Mouse (Mus musculus): Measurements from ENCODE around the gene Cdc42se2. TPM values are rescaled to one million over a fixed set of nuclear protein-coding genes. Genes with fewer than 3 reads are reported as not detected.

Cdc42se2 gene
- polyA plus RNA-seq, 1 experiment from 2014 or later = 141 TPM

- Histone ChIP-seq H3K36me3 (peaks cover 37% of the 10 kb centered on the region), H3K4me3 (no peak overlapping the region), H3K27ac (replicated peaks) (no peak overlapping the region), H3K4me2 (no peak overlapping the region), H3K4me1 (replicated peaks) (no peaks in the 10 kb centered on the region), H3K9ac (no peak overlapping the region), H3K9me3 (no peaks in the 10 kb centered on the region), H3K27me3 (no peaks in the 10 kb centered on the region)
- WGBS = 69% methylated on average over 4 of the region's 4 CpGs
- no peak for ATAC-seq (ENCODE audit: low FRiP score, low read depth)
Measured at GRCm38 (mm10) chr11:54695951-54696350, 91.5 kb downstream of the Cdc42se2 start.

- no peak overlapping the region for H3K4me3 ChIP-seq
- peaks cover 45% of the 10 kb centered on the region for H3K36me3 ChIP-seq
- no peaks in the 10 kb centered on the region for H3K27me3 ChIP-seq
- H3K9ac ChIP-seq = no peak overlapping the region
- H3K27ac ChIP-seq (replicated peaks) = no peak overlapping the region
- 87% methylated on average over 8 of the region's 8 CpGs for WGBS
- no peaks in the 10 kb centered on the region for H3K9me3 ChIP-seq
- no peaks in the 10 kb centered on the region for H3K4me1 ChIP-seq (replicated peaks)
- H3K4me2 ChIP-seq = no peak overlapping the region
- no peak for ATAC-seq (ENCODE audit: low FRiP score, low read depth)
Measured at GRCm38 (mm10) chr11:54694291-54694690, 93.2 kb downstream of the Cdc42se2 start.

GRCm38 (mm10) chr11:54693696-54694095 is 93.8 kb downstream of the Cdc42se2 start:
- Histone ChIP-seq H3K9me3 (no peaks in the 10 kb centered on the region), H3K9ac (no peak overlapping the region), H3K27ac (replicated peaks) (no peak overlapping the region), H3K27me3 (no peaks in the 10 kb centered on the region), H3K4me1 (replicated peaks) (no peaks in the 10 kb centered on the region), H3K4me3 (no peak overlapping the region), H3K4me2 (no peak overlapping the region), H3K36me3 (peaks cover 45% of the 10 kb centered on the region)
- no peak for ATAC-seq (ENCODE audit: low FRiP score, low read depth)
- 92% methylated on average over 6 of the region's 6 CpGs for WGBS

- H3K4me2 ChIP-seq = no peak overlapping the region
- no peak overlapping the region for H3K9ac ChIP-seq
- WGBS = 94% methylated on average over 4 of the region's 4 CpGs
- H3K27ac ChIP-seq (replicated peaks) = no peak overlapping the region
- H3K4me1 ChIP-seq (replicated peaks) = no peaks in the 10 kb centered on the region
- no peak for ATAC-seq (ENCODE audit: low FRiP score, low read depth)
- peaks cover 47% of the 10 kb centered on the region for H3K36me3 ChIP-seq
- H3K27me3 ChIP-seq = no peaks in the 10 kb centered on the region
- no peaks in the 10 kb centered on the region for H3K9me3 ChIP-seq
- no peak overlapping the region for H3K4me3 ChIP-seq
Measured at GRCm38 (mm10) chr11:54691179-54691578, 96.3 kb downstream of the Cdc42se2 start.

- H3K4me3 ChIP-seq = no peak overlapping the region
- H3K27ac ChIP-seq (replicated peaks) = no peak overlapping the region
- H3K9ac ChIP-seq = no peak overlapping the region
- H3K4me2 ChIP-seq = no peak overlapping the region
- H3K9me3 ChIP-seq = no peaks in the 10 kb centered on the region
- no peak for ATAC-seq (ENCODE audit: low FRiP score, low read depth)
- 86% methylated on average over 4 of the region's 4 CpGs for WGBS
- H3K36me3 ChIP-seq = peaks cover 45% of the 10 kb centered on the region
- H3K4me1 ChIP-seq (replicated peaks) = no peaks in the 10 kb centered on the region
- no peaks in the 10 kb centered on the region for H3K27me3 ChIP-seq
Measured at GRCm38 (mm10) chr11:54690171-54690570, 97.3 kb downstream of the Cdc42se2 start.

GRCm38 (mm10) chr11:54684831-54685230 is 102.6 kb downstream of the Cdc42se2 start:
- H3K9ac ChIP-seq = no peak overlapping the region
- no peak overlapping the region for H3K4me3 ChIP-seq
- no peaks in the 10 kb centered on the region for H3K4me1 ChIP-seq (replicated peaks)
- no peak overlapping the region for H3K27ac ChIP-seq (replicated peaks)
- no peak overlapping the region for H3K4me2 ChIP-seq
- WGBS = 85% methylated on average over 2 of the region's 2 CpGs
- H3K9me3 ChIP-seq = no peaks in the 10 kb centered on the region
- no peaks in the 10 kb centered on the region for H3K27me3 ChIP-seq
- H3K36me3 ChIP-seq = peaks cover 46% of the 10 kb centered on the region
- no peak for ATAC-seq (ENCODE audit: low FRiP score, low read depth)

GRCm38 (mm10) chr11:54679141-54679540 is 108.3 kb downstream of the Cdc42se2 start:
- Histone ChIP-seq H3K4me1 (replicated peaks) (no peaks in the 10 kb centered on the region), H3K27ac (replicated peaks) (no peak overlapping the region), H3K9me3 (no peaks in the 10 kb centered on the region), H3K36me3 (peaks cover 40% of the 10 kb centered on the region), H3K27me3 (no peaks in the 10 kb centered on the region), H3K4me3 (no peak overlapping the region), H3K4me2 (no peak overlapping the region), H3K9ac (no peak overlapping the region)
- 93% methylated on average over 2 of the region's 2 CpGs for WGBS
- no peak for ATAC-seq (ENCODE audit: low FRiP score, low read depth)

- Histone ChIP-seq H3K27ac (replicated peaks) (no peak overlapping the region), H3K4me2 (no peak overlapping the region), H3K9ac (no peak overlapping the region), H3K4me1 (replicated peaks) (no peaks in the 10 kb centered on the region), H3K4me3 (no peak overlapping the region), H3K9me3 (no peaks in the 10 kb centered on the region), H3K36me3 (peaks cover 29% of the 10 kb centered on the region), H3K27me3 (no peaks in the 10 kb centered on the region)
- ATAC-seq (ENCODE audit: low FRiP score, low read depth) = no peak
- 98% methylated on average over 2 of the region's 2 CpGs for WGBS
Measured at GRCm38 (mm10) chr11:54675792-54676489, 111.5 kb downstream of the Cdc42se2 start.

GRCm38 (mm10) chr11:54673575-54674298 is 113.7 kb downstream of the Cdc42se2 start:
- H3K36me3 ChIP-seq = peaks cover 11% of the 10 kb centered on the region; the same call in 1 of the 2 replicates
- no peaks in the 10 kb centered on the region for H3K9me3 ChIP-seq
- no peak overlapping the region for H3K4me2 ChIP-seq
- H3K4me1 ChIP-seq (replicated peaks) = no peaks in the 10 kb centered on the region
- no peak overlapping the region for H3K4me3 ChIP-seq
- H3K27me3 ChIP-seq = no peaks in the 10 kb centered on the region
- WGBS = 78% methylated on average over 8 of the region's 8 CpGs
- H3K9ac ChIP-seq = no peak overlapping the region
- no peak overlapping the region for H3K27ac ChIP-seq (replicated peaks)
- ATAC-seq (ENCODE audit: low FRiP score, low read depth) = no peak

Other genes with a start within 250 kb of the Cdc42se2 start
- 10.2 and 12.2 TPM in 2 replicates for gene Lyrm7, start 73.2 kb upstream of the Cdc42se2 start, polyA plus RNA-seq (2015; fragmentation: Nextera tagmentation; extraction: Ambion mirVana)
- 770 and 780 TPM in 2 replicates for gene Hint1, start 78.7 kb upstream of the Cdc42se2 start, polyA plus RNA-seq (2015; fragmentation: Nextera tagmentation; extraction: Ambion mirVana)
- 63.5 and 67.4 TPM in 2 replicates for gene Gpx3, start 114.8 kb upstream of the Cdc42se2 start, polyA plus RNA-seq (2015; fragmentation: Nextera tagmentation; extraction: Ambion mirVana)
- 16.3 and 18.6 TPM in 2 replicates for gene Tnip1, start 175.2 kb upstream of the Cdc42se2 start, polyA plus RNA-seq (2015; fragmentation: Nextera tagmentation; extraction: Ambion mirVana)
- 58.4 and 67.8 TPM in 2 replicates for gene Anxa6, start 245.8 kb upstream of the Cdc42se2 start, polyA plus RNA-seq (2015; fragmentation: Nextera tagmentation; extraction: Ambion mirVana)